Mouse (Mus musculus): ENCODE data around the gene Adm. TPM values are rescaled to one million over a fixed set of nuclear protein-coding genes. Genes with fewer than 3 reads are reported as not detected.

The Adm gene
- total RNA-seq, 2 experiments from 2014 or later, result 1.5 to 2.4 TPM

DNA sequence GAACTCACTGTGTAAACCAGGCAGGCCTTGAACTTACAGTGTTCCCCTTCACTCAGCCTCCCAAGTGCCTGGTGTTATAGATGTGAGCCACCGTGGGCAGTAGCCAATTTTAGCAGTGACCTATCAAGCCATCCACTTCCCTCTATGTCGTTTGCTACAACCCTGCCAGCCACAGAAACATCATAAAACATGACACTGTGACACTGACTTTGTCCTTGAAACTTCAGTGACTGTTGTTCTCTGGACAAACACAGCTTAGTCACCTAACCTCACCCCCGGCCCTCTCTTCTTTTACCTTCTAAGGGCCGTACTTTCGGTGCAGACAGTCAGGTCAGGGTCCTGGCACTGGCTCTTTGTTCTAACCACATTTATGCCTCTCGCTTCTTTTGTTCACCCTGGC lies 28.5 kb downstream of the Adm start:
- no peak for DNase-seq (ENCODE audit: low spot score in 2 of 2)

- DNase-seq (ENCODE audit: low spot score in 2 of 2), result no peak
Measured at GRCm38 (mm10) chr7:110658378-110658928, 31.0 kb downstream of the Adm start.

GRCm38 (mm10) chr7:110666537-110666936 lies 39.1 kb downstream of the Adm start:
- DNase-seq (ENCODE audit: low spot score in 2 of 2), result no peak

DNA sequence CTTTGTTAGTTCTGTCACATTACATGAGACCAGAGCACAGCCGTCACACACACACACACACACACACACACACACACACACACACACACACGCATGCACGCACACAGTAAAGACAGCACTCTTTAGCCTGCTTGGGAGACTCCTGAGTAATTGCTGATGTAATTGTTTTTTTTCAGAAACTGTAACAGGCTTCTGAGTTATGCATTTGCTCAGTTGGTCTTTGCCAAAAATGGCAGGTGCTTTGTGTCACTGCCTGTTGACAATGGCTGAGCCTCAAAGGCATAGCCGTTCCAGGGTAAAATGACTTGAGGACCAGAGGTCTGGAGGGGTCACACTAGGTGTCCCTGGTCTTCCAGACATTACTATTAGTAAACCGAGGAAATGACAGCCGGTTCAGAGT lies 40.8 kb downstream of the Adm start:
- no peak for DNase-seq (ENCODE audit: low spot score in 2 of 2)

DNA sequence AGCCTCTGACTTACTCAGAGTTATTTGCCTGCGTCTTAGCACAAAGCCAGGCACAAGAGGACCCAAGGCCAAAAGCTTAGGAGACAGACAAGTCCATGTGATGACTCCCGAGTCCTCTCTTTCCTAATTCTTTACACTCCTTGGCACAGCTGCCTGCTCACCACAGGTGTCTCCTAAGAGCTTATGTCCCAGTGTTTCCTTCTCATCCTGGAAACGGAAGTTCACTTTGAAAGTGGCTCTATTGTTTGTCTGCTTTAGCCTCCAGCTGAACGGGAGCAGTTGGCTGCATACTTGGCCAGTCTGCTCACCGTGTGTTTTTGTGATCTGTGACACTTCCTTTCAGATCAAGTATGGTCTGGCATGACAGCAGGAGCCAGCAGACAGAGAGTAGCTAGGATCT lies 41.3 kb downstream of the Adm start:
- DNase-seq (ENCODE audit: low spot score in 2 of 2), result no peak

DNA sequence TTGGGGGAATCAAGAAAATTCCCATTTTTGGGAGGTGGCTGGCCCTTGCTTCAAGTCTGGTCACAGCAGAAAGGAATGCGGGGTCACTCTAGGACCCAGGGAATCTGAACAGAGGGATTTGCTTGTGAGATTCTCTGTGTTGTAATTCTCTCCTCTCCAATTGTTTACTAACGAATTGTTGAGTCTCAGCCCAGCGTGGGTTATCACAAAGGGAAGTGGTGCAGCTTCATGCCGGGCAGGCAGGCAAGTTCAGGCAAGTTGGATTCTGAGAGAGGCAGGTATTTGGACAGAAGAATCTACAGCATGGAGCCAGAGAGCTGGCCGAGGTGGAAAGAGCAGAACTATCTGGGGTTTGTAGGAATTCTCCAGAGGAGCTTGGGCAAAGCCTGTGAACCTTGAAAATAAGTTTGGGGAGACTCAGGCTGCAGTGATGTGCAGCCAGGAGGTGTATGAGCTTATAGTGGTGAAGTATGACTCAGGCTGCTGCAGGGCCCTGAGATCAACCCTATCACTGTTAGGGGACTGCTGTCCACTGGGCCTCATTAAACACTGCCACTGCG lies 43.7 kb downstream of the Adm start:
- no peak for DNase-seq (ENCODE audit: low spot score in 2 of 2)

Other genes with a start within 250 kb of the Adm start
- gene Sbf2, start 12.7 kb upstream of the Adm start, total RNA-seq (2021), result 10 to 100 TPM; 76.7 to 81.4 TPM
- gene Ampd3, start 140.5 kb downstream of the Adm start, total RNA-seq (2021), result 10 to 100 TPM; 28.2 to 29.9 TPM
- 10 to 100 TPM; 80.5 to 82.7 TPM for gene Rnf141, start 216.8 kb downstream of the Adm start, total RNA-seq (2021)
- 1 to 10 TPM; 2.5 to 3.5 TPM for gene Lyve1, start 235.6 kb downstream of the Adm start, total RNA-seq (2021)